Mouse (Mus musculus): Measurements from ENCODE around the gene Fank1. TPM values are rescaled to one million over a fixed set of nuclear protein-coding genes. Genes with fewer than 3 reads are reported as not detected.

The Fank1 gene
- polyA plus RNA-seq, 1 experiment from 2014 or later, result 3.9 TPM

DNA sequence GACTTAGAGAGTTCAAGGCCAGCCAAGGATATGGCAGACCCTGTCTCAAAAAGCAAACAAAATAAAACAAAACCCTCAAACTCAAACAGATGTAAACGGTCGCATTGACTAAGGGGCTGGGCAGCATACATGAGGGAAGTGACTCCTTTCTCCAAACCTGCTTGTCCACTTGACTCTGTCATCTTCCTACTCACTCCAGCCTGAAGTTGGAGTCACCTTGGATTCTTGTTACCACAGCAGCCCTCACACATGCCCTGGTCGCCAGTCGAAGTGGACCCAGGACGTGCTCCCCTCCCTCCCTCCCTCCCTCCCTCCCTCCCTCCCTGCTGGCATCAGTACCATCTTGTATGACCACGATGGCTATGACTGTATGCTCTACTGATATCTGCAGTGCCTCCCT lies 4.9 kb downstream of the Fank1 start:
- 76% methylated on average over 6 of the region's 6 CpGs for WGBS
- no peak for DNase-seq
- Histone ChIP-seq H3K4me2 (ENCODE audit: low read length) (no peak overlapping the region), H3K27me3 (ENCODE audit: control insufficient read depth, insufficient read depth, low read length) (no peaks in the 10 kb centered on the region), H3K4me1 (ENCODE audit: control insufficient read depth, insufficient read depth, low read length) (no peaks in the 10 kb centered on the region), H3K4me3 (replicated peaks; ENCODE audit: low read depth, low read length) (no peak overlapping the region), H3K9ac (replicated peaks; ENCODE audit: low read length) (no peak overlapping the region), H3K9me3 (ENCODE audit: control insufficient read depth, low read length) (no peaks in the 10 kb centered on the region), H3K27ac (replicated peaks; ENCODE audit: low read depth, low read length) (no peak overlapping the region), H3K36me3 (ENCODE audit: control insufficient read depth, insufficient read depth, low read length) (no peaks in the 10 kb centered on the region)
- no peak for ATAC-seq (ENCODE audit: low FRiP score, low TSS enrichment)

DNA sequence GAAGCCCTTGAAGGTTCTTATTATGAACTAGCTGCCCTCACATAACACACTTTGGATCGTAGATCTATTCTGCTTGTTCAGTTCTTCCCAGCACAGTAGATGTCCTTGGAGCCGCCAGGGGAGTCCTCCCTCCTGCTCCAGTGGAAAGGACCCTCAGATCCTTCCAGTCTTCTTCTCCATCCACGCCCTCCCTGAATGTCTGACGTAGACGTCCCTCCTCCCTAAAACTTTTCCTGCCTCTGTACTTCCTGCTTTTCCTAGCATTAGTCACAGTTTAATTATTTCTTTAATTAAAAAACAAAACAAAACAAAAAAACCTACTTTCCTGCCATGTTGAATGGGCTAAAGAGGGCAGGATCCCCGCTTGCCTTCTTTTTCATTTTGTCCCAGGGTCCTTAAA lies 5.3 kb downstream of the Fank1 start:
- Histone ChIP-seq H3K4me2 (ENCODE audit: low read length) (no peak overlapping the region), H3K4me1 (ENCODE audit: control insufficient read depth, insufficient read depth, low read length) (no peaks in the 10 kb centered on the region), H3K9me3 (ENCODE audit: control insufficient read depth, low read length) (no peaks in the 10 kb centered on the region), H3K4me3 (replicated peaks; ENCODE audit: low read depth, low read length) (no peak overlapping the region), H3K27me3 (ENCODE audit: control insufficient read depth, insufficient read depth, low read length) (no peaks in the 10 kb centered on the region), H3K9ac (replicated peaks; ENCODE audit: low read length) (no peak overlapping the region), H3K27ac (replicated peaks; ENCODE audit: low read depth, low read length) (no peak overlapping the region), H3K36me3 (ENCODE audit: control insufficient read depth, insufficient read depth, low read length) (no peaks in the 10 kb centered on the region)
- 79% methylated on average over 6 of the region's 6 CpGs for WGBS
- DNase-seq, result no peak
- ATAC-seq (ENCODE audit: low FRiP score, low TSS enrichment), result no peak

DNA sequence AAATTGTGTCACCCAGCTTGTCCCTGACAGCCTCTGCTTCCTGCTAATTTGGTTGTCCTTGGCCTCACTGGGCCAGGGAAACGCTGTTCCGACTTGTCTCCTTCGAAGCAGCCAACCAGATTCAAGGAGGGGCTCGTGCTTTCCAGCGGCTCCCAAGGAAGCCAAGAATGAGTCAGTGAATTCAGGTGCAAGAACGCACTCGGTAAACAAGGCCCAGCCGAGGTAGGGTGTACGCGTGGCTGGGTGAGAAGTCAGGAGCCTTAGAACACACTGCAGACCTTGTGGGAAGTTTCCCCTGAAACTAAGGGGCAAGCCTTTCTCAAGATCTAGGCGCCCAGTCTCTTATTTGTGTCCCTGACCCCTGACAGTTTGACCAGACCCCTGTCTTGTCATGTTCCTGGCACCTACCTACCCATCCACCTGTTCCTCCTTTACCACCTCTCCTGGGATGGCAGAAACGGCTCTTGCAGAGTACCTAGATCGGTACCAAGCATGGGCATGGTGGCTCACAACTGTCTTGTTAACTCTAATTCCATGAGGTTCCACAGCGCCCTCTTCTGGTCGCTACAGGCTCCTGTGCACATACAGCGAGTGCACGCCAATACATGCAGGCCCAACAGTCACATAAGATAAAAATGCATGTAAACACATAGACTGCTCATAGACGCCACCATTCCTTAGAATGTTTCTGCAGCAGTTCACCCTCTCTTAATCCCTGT lies 6.2 kb downstream of the Fank1 start, which contains the start of gene Dhx32:
Gene Dhx32 (minus strand): TSS at position 10 of the 719 bp plus-strand sequence.
- Histone ChIP-seq H3K4me3 (replicated peaks; ENCODE audit: low read depth, low read length) (no peak within 1 kb of the TSS), H3K9me3 (ENCODE audit: control insufficient read depth, low read length) (no peaks in the 10 kb centered on the region), H3K36me3 (ENCODE audit: control insufficient read depth, insufficient read depth, low read length) (no peaks in the 10 kb centered on the region), H3K27me3 (ENCODE audit: control insufficient read depth, insufficient read depth, low read length) (no peaks in the 10 kb centered on the region), H3K27ac (replicated peaks; ENCODE audit: low read depth, low read length) (no peak within 1 kb of the TSS), H3K4me1 (ENCODE audit: control insufficient read depth, insufficient read depth, low read length) (no peaks in the 10 kb centered on the region), H3K9ac (replicated peaks; ENCODE audit: low read length) (no peak within 1 kb of the TSS), H3K4me2 (ENCODE audit: low read length) (no peak within 1 kb of the TSS)
- DNase-seq (peak; percentile 87), ATAC-seq (ENCODE audit: low FRiP score, low TSS enrichment) (no peak)
- WGBS, result 15% methylated on average over 18 of the region's 18 CpGs

DNA sequence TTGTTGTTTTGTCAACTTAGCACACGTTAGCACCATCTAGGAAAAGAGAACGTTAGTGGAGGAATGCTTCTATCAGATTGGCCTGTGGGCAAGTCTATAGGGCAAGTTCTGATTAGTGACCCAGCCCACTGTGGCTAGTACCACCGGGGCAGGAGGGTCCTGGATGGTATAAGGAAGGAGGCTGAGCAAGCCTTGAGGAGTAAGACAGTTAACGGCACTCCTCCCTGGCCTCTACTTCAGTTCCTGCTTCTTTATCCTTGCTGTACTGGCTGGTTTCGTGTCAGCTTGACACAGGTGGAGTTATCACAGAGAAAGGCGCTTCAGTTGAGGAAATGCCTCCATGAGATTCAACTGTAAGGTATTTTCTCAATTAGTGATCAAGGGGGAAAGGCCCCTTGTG lies 10.9 kb downstream of the Fank1 start:
- ATAC-seq (ENCODE audit: low FRiP score, low TSS enrichment), result no peak
- no peaks in the 10 kb centered on the region for H3K27me3 ChIP-seq (ENCODE audit: control insufficient read depth, insufficient read depth, low read length)
- no peak overlapping the region for H3K9ac ChIP-seq (replicated peaks; ENCODE audit: low read length)
- H3K4me1 ChIP-seq (ENCODE audit: control insufficient read depth, insufficient read depth, low read length), result no peaks in the 10 kb centered on the region
- WGBS, result 87% methylated on average over 6 of the region's 6 CpGs
- no peaks in the 10 kb centered on the region for H3K36me3 ChIP-seq (ENCODE audit: control insufficient read depth, insufficient read depth, low read length)
- H3K4me3 ChIP-seq (replicated peaks; ENCODE audit: low read depth, low read length), result no peak overlapping the region
- no peak for DNase-seq
- no peaks in the 10 kb centered on the region for H3K9me3 ChIP-seq (ENCODE audit: control insufficient read depth, low read length)
- H3K4me2 ChIP-seq (ENCODE audit: low read length), result no peak overlapping the region
- no peak overlapping the region for H3K27ac ChIP-seq (replicated peaks; ENCODE audit: low read depth, low read length)

DNA sequence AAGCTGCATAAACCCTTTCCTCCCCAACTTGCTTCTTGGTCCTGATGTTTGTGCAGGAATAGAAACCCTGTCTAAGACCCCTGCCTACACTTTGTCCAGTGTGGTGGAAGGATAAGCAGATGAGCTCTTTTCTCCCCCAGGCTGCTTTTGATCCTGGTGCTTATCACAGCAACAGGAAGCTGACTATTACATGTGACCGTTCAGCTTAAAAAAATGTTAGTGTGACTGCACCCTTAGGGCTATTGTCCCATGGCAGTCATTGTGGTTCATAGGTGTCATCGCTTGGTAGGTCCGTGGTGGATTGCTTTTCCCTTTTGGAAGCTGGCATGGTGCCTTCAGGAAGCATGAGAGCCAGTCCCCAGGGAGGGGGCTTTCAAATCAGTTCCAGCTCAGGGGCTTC lies 11.5 kb downstream of the Fank1 start:
- DNase-seq (no peak), ATAC-seq (ENCODE audit: low FRiP score, low TSS enrichment) (no peak)
- no peaks in the 10 kb centered on the region for H3K36me3 ChIP-seq (ENCODE audit: control insufficient read depth, insufficient read depth, low read length)
- H3K4me3 ChIP-seq (replicated peaks; ENCODE audit: low read depth, low read length), result no peak overlapping the region
- H3K4me2 ChIP-seq (ENCODE audit: low read length), result no peak overlapping the region
- H3K9me3 ChIP-seq (ENCODE audit: control insufficient read depth, low read length), result no peaks in the 10 kb centered on the region
- WGBS, result 82% methylated on average over 3 of the region's 3 CpGs
- no peak overlapping the region for H3K27ac ChIP-seq (replicated peaks; ENCODE audit: low read depth, low read length)
- no peaks in the 10 kb centered on the region for H3K4me1 ChIP-seq (ENCODE audit: control insufficient read depth, insufficient read depth, low read length)
- no peaks in the 10 kb centered on the region for H3K27me3 ChIP-seq (ENCODE audit: control insufficient read depth, insufficient read depth, low read length)
- H3K9ac ChIP-seq (replicated peaks; ENCODE audit: low read length), result no peak overlapping the region

GRCm38 (mm10) chr7:133790171-133790570 lies 13.5 kb downstream of the Fank1 start:
- no peaks in the 10 kb centered on the region for H3K9me3 ChIP-seq (ENCODE audit: control insufficient read depth, low read length)
- no peak overlapping the region for H3K9ac ChIP-seq (replicated peaks; ENCODE audit: low read length)

DNA sequence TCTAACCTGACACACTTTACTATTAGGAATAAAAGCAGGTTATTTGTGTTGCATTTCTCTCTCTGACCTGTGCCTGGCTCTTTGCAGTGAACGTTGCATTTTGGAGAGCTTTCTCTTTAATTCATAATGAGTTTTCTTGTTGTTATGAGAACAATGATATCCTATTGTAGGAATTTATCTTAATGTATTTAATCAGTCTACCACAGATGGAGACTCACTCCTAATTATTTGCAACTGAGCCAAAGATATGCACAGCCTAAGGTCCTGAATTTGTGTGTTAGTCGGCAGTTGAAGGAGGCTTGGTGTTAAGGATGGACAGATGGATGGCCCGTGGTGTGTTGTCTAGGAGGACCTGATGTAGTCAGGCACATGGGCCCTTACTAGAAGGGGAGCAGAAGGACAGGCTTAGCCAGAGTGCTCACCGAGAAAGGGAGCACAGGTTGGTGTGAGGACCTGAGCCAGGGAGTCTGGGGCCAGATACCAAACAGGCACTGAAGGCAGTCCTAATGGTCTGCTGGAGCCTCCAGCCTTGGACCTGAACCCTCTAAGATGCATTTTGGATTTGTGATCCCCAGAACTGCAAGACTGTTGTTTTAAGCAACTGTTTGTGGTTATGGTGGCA lies 14.1 kb downstream of the Fank1 start:
- DNase-seq (no peak), ATAC-seq (ENCODE audit: low FRiP score, low TSS enrichment) (no peak)
- Histone ChIP-seq H3K27ac (replicated peaks; ENCODE audit: low read depth, low read length) (no peak overlapping the region), H3K27me3 (ENCODE audit: control insufficient read depth, insufficient read depth, low read length) (no peaks in the 10 kb centered on the region), H3K4me2 (ENCODE audit: low read length) (no peak overlapping the region), H3K4me3 (replicated peaks; ENCODE audit: low read depth, low read length) (no peak overlapping the region), H3K36me3 (ENCODE audit: control insufficient read depth, insufficient read depth, low read length) (no peaks in the 10 kb centered on the region), H3K9ac (replicated peaks; ENCODE audit: low read length) (no peak overlapping the region), H3K4me1 (ENCODE audit: control insufficient read depth, insufficient read depth, low read length) (no peaks in the 10 kb centered on the region), H3K9me3 (ENCODE audit: control insufficient read depth, low read length) (no peaks in the 10 kb centered on the region)
- 91% methylated on average over 4 of the region's 4 CpGs for WGBS

More at GRCm38 (mm10) chr7:133790171-133790570, 13.5 kb downstream of the Fank1 start:
- Histone ChIP-seq H3K4me2 (ENCODE audit: low read length) (no peak overlapping the region), H3K27me3 (ENCODE audit: control insufficient read depth, insufficient read depth, low read length) (no peaks in the 10 kb centered on the region), H3K4me3 (replicated peaks; ENCODE audit: low read depth, low read length) (no peak overlapping the region), H3K27ac (replicated peaks; ENCODE audit: low read depth, low read length) (no peak overlapping the region), H3K4me1 (ENCODE audit: control insufficient read depth, insufficient read depth, low read length) (no peaks in the 10 kb centered on the region), H3K36me3 (ENCODE audit: control insufficient read depth, insufficient read depth, low read length) (no peaks in the 10 kb centered on the region)
- 96% methylated on average over 4 of the region's 4 CpGs for WGBS
- DNase-seq, result no peak
- no peak for ATAC-seq (ENCODE audit: low FRiP score, low TSS enrichment)

GRCm38 (mm10) chr7:133792771-133793170 lies 16.1 kb downstream of the Fank1 start:
- Histone ChIP-seq H3K36me3 (ENCODE audit: control insufficient read depth, insufficient read depth, low read length) (no peaks in the 10 kb centered on the region), H3K9me3 (ENCODE audit: control insufficient read depth, low read length) (no peaks in the 10 kb centered on the region), H3K4me1 (ENCODE audit: control insufficient read depth, insufficient read depth, low read length) (no peaks in the 10 kb centered on the region), H3K27ac (replicated peaks; ENCODE audit: low read depth, low read length) (no peak overlapping the region), H3K4me3 (replicated peaks; ENCODE audit: low read depth, low read length) (no peak overlapping the region), H3K4me2 (ENCODE audit: low read length) (no peak overlapping the region), H3K27me3 (ENCODE audit: control insufficient read depth, insufficient read depth, low read length) (no peaks in the 10 kb centered on the region), H3K9ac (replicated peaks; ENCODE audit: low read length) (no peak overlapping the region)
- ATAC-seq (ENCODE audit: low FRiP score, low TSS enrichment) (no peak), DNase-seq (no peak)
- WGBS, result 46% methylated on average over 1 of the region's 1 CpGs
